Mouse (Mus musculus) embryonic facial prominence, embryonic 11.5 days (tissue): Measurements from ENCODE around the gene Ces1a. TPM values are rescaled to one million over a fixed set of nuclear protein-coding genes. Genes with fewer than 3 reads are reported as not detected.
A peak's percentile ranks its signal among the peaks of the same experiment; 100 is the strongest.

Source experiments
- ATAC-seq: fragments of 200-750 bp; cut with Nextera tagmentation; replicated peaks from 2 replicates; pipeline ENCODE4 v1.8.0; 2017; ENCODE audit warnings: low read depth; ENCODE audit not compliant: insufficient number of reproducible peaks, low FRiP score, low TSS enrichment
- DNase-seq: peaks from one replicate; pipeline ENCODE4 v3.0.0-alpha.2; 2015; ENCODE audit warnings: low spot score
- H3K27ac ChIP-seq: fragments of 300-500 bp; sonication (generic); replicated peaks from 2 replicates; pipeline ENCODE4 v1.5.1; 2014; ENCODE audit warnings: mild to moderate bottlenecking, low read depth, low read length, control low read depth
- H3K27me3 ChIP-seq: fragments of 300-500 bp; sonication (generic); 2 replicates; pipeline ENCODE4 v1.6.1; 2014; ENCODE audit warnings: mild to moderate bottlenecking, low read length, moderate library complexity, mixed read lengths; ENCODE audit not compliant: control insufficient read depth, insufficient read depth
- H3K36me3 ChIP-seq: fragments of 300-500 bp; sonication (generic); replicated peaks from 2 replicates; pipeline ENCODE4 v1.6.1; 2014; ENCODE audit warnings: low read depth, mild to moderate bottlenecking, low read length, moderate library complexity, mixed read lengths; ENCODE audit not compliant: control insufficient read depth, insufficient read depth
- H3K4me1 ChIP-seq: fragments of 300-500 bp; sonication (generic); 2 replicates; pipeline ENCODE4 v1.6.1; 2014; ENCODE audit warnings: low read length, mixed read lengths; ENCODE audit not compliant: control insufficient read depth, insufficient read depth
- H3K4me2 ChIP-seq: fragments of 300-500 bp; sonication (generic); 2 replicates; pipeline ENCODE4 v1.6.1; 2014; ENCODE audit warnings: low read depth, mild to moderate bottlenecking, control low read depth, low read length, moderate library complexity
- H3K4me3 ChIP-seq: fragments of 300-500 bp; sonication (generic); 2 replicates; pipeline ENCODE4 v1.5.1; 2014; ENCODE audit warnings: low read depth, low read length, control low read depth
- H3K9ac ChIP-seq: fragments of 300-500 bp; sonication (generic); replicated peaks from 2 replicates; pipeline ENCODE4 v1.6.1; 2014; ENCODE audit warnings: mild to moderate bottlenecking, control low read depth, low read length
- H3K9me3 ChIP-seq: fragments of 300-500 bp; sonication (generic); replicated peaks from 2 replicates; pipeline ENCODE4 v1.6.1; 2016; ENCODE audit warnings: mild to moderate bottlenecking, low read length, inconsistent platforms, mixed read lengths; ENCODE audit not compliant: control insufficient read depth
- WGBS: fragments of 180-500 bp; shearing (Covaris S2); extraction: QIAGEN DNeasy Blood & Tissue Kit; methylation state at CpG from one replicate; pipeline ENCODE4 v1.1.7; 2014; 5-methylcytosine and 5-hydroxymethylcytosine counted together
- polyA plus RNA-seq: library from polyadenylated mRNA; unstranded; fragments of >200 nt; fragmentation: Nextera tagmentation; extraction: Ambion mirVana; gene quantifications from 2 replicates; pipeline ENCODE4 v1.2.1, GENCODE M21; 2014

Gene Ces1a
- polyA plus RNA-seq, 1 experiment from 2014 or later, result not detected

DNA sequence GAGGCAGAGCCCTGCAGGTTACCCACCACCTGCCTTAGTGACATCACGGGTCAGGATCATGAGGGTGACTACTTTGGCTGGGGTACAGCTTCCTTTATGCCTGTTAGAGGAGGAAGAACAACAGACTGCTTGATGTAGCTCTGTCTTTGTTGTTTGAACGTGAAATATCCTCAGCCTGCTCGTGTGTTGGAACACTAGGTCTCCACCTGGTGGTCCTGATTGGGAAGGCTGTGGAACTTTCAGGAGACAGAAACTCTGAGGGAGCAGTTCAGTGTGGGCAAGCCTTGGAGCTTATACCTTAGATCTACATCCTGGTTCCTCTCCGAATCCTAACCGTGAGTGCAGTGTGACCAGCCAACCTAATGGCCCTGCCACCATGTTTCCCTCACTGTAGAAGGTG, 26.3 kb downstream of the Ces1a start:
- no peak for ATAC-seq
- no peaks in the 10 kb centered on the region for H3K9me3 ChIP-seq
- H3K9ac ChIP-seq, result no peak overlapping the region
- no peak overlapping the region for H3K27ac ChIP-seq
- 80% methylated on average over 5 of the region's 5 CpGs for WGBS
- H3K4me3 ChIP-seq, result no peak overlapping the region
- no peak overlapping the region for H3K4me2 ChIP-seq
- no peaks in the 10 kb centered on the region for H3K36me3 ChIP-seq
- DNase-seq, result no peak
- no peaks in the 10 kb centered on the region for H3K4me1 ChIP-seq
- no peaks in the 10 kb centered on the region for H3K27me3 ChIP-seq

DNA sequence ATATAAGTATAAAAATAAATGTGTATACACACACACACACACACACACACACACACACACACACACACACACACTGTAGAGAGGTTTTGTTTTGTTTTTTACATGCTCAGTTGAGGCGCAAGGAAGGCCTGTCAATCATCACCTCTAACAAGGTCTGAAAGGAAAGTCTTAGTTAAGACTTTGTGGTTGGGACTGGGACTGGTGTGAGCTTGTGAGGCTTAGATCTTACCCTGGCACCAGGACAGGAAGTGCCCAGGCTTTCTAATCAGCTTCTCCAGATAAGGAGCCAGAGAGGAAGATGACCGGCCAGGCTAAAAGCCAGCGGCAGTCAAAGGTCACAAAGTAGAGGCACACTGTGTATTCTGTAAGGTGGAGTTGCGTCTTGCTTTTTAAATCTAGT, 33.7 kb downstream of the Ces1a start:
- H3K4me2 ChIP-seq, result no peak overlapping the region
- H3K4me3 ChIP-seq, result no peak overlapping the region
- ATAC-seq, result no peak
- no peaks in the 10 kb centered on the region for H3K27me3 ChIP-seq
- 66% methylated on average over 4 of the region's 4 CpGs for WGBS
- H3K4me1 ChIP-seq, result no peaks in the 10 kb centered on the region
- H3K9me3 ChIP-seq, result no peaks in the 10 kb centered on the region
- H3K27ac ChIP-seq, result no peak overlapping the region
- H3K36me3 ChIP-seq, result no peaks in the 10 kb centered on the region
- no peak overlapping the region for H3K9ac ChIP-seq
- no peak for DNase-seq

DNA sequence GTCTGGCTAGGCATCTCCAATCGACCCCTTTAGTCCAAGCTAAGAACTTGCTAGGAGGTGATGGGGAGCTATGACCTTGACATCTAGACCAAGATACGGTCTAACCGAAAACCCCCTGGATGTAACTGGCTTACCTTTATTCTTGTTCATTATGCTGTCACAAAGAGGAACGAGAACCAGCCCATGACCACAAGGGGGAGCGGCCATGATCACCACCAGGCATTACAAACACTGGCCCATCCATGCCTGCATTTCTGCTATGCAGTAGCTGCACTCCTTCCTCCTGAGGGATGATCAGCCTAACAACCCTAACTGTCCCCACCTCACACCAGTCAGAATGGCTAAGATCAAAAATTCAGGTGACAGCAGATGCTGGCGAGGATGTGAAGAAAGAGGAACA, 35.8 kb downstream of the Ces1a start:
- Histone ChIP-seq H3K4me2 (no peak overlapping the region), H3K36me3 (no peaks in the 10 kb centered on the region), H3K27me3 (no peaks in the 10 kb centered on the region), H3K9me3 (no peaks in the 10 kb centered on the region), H3K9ac (no peak overlapping the region), H3K4me3 (no peak overlapping the region), H3K27ac (no peak overlapping the region), H3K4me1 (no peaks in the 10 kb centered on the region)
- DNase-seq, result no peak
- 76% methylated on average over 6 of the region's 6 CpGs for WGBS
- no peak for ATAC-seq

DNA sequence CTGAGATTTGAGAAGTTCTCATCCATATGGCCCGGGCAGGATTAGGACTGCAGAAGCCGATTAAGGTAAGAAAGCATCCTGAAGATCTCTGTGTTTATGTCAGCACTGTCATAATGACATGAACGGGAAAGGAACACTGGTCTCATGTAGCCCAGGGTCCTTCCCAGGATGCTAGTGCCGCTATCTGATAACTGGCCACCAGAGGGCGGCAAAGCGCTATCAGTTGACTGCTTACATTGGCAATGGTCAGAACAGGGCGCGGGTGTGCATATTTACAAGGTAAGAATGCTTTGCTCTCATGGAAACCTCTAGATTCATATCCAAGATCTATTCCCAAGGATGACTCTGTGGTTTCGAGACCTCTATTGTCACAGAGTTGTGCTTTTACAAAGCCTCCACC, 36.6 kb downstream of the Ces1a start:
- H3K36me3 ChIP-seq, result no peaks in the 10 kb centered on the region
- no peak overlapping the region for H3K4me2 ChIP-seq
- 10% methylated on average over 9 of the region's 9 CpGs for WGBS
- H3K27me3 ChIP-seq, result no peaks in the 10 kb centered on the region
- H3K27ac ChIP-seq, result no peak overlapping the region
- no peaks in the 10 kb centered on the region for H3K9me3 ChIP-seq
- H3K9ac ChIP-seq, result no peak overlapping the region
- no peaks in the 10 kb centered on the region for H3K4me1 ChIP-seq
- H3K4me3 ChIP-seq, result no peak overlapping the region
- peak; percentile 94 for DNase-seq
- ATAC-seq, result no peak; the same call in 1 of the 2 replicates

DNA sequence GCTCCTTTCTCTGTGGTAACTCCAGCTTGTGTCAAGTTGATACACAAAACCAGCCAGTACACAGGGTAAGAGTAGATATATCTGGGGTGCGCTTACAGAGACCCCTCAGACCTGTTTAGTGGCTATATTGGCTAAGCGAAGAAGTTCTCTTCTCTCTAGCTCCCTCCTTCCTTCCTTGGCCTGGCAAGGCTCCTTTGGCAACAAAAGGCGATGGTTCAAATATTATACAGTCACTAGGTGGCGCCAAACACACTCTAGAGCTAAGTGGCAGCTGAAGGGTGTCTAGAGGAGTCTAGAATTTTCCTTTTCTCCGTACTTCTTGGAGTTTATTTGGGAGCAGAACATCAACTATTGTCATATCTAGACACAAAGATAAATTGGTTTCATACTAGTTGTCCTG, 37.7 kb downstream of the Ces1a start:
- Histone ChIP-seq H3K27ac (no peak overlapping the region), H3K4me2 (no peak overlapping the region), H3K4me3 (no peak overlapping the region), H3K9me3 (no peaks in the 10 kb centered on the region), H3K9ac (no peak overlapping the region), H3K36me3 (no peaks in the 10 kb centered on the region), H3K4me1 (no peaks in the 10 kb centered on the region), H3K27me3 (no peaks in the 10 kb centered on the region)
- DNase-seq (peak; percentile 88), ATAC-seq (no peak)
- WGBS, result 35% methylated on average over 5 of the region's 5 CpGs

DNA sequence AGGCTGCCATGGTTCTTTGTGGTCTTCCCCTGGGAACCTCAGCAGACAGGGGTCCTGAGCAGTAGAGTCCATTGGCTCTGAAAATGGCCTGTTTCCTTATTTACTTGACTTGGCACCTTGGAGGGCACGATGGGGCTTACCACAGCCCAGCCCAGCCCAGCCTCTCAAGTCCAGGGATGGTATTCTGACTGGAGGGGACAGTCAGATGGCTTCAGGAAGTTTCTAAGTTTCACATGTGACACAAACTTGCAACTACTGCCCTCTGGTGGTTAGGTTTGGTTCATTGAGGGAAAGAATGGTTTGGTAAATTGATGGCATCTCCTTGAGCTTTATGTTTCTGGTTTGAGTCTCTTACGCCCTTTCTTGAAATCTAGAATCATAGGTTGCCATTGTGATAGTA, 49.4 kb downstream of the Ces1a start:
- Histone ChIP-seq H3K36me3 (no peaks in the 10 kb centered on the region), H3K27ac (no peak overlapping the region), H3K9ac (no peak overlapping the region), H3K4me2 (no peak overlapping the region), H3K4me1 (no peaks in the 10 kb centered on the region), H3K27me3 (no peaks in the 10 kb centered on the region), H3K9me3 (no peaks in the 10 kb centered on the region), H3K4me3 (no peak overlapping the region)
- ATAC-seq (no peak), DNase-seq (peak; percentile 87)
- 35% methylated on average over 2 of the region's 2 CpGs for WGBS

DNA sequence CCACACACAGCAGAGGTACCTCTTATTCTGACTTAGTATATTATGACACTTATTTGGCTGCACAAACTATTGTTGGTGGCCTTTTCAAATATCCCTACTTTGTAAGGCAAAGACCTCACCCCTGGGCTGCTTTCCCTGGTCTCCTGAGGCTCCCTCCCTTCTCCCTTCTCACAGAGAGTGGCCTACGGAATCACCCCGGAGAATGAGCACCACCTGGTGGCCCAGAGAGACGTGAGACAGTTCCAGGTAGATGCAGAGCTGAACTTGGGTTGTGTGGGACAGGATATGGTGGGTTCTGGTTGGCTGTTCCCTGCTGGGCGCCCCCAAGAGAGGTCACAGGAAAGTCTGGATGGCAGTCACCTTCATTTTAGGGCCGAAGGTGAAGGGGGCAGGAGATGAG, 51.2 kb downstream of the Ces1a start:
- Histone ChIP-seq H3K4me1 (no peaks in the 10 kb centered on the region), H3K9me3 (no peaks in the 10 kb centered on the region), H3K4me2 (no peak overlapping the region), H3K27ac (no peak overlapping the region), H3K36me3 (no peaks in the 10 kb centered on the region), H3K9ac (no peak overlapping the region), H3K4me3 (no peak overlapping the region), H3K27me3 (no peaks in the 10 kb centered on the region)
- DNase-seq, result peak; percentile 62
- no peak for ATAC-seq
- WGBS, result 18% methylated on average over 5 of the region's 5 CpGs

DNA sequence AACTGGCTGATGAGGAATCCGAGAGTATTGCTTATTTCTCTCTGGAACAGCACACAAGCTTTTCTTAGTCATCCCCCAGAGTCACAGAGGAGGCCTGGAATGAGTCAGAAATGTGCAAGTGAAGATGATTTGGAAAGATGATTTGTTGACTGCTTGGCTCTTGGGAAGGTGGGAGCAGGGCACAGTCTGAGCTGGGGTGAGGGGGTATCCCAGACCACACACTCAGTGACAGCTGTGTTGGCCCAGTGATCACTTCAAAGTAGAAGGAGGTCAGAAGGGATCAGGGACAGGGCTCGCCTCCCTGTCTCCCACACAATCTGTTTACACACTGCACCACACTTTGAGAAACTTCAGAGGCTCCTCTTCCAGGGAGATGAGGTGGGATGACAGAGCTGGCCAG, 63.6 kb downstream of the Ces1a start:
- Histone ChIP-seq H3K4me2 (no peak overlapping the region), H3K4me3 (no peak overlapping the region), H3K9ac (no peak overlapping the region), H3K9me3 (no peaks in the 10 kb centered on the region), H3K27ac (no peak overlapping the region), H3K27me3 (no peaks in the 10 kb centered on the region), H3K36me3 (no peaks in the 10 kb centered on the region), H3K4me1 (no peaks in the 10 kb centered on the region)
- WGBS, result 63% methylated on average over 2 of the region's 2 CpGs
- ATAC-seq (no peak), DNase-seq (no peak)
